In genomic region chr8:73161994-73162393, GRCm38 (mm10) we compare ENCODE assay signal across 10 mouse cellular contexts.
A peak's percentile ranks its signal among the peaks of the same experiment; 100 is the strongest.
DNase-seq lines count a peak whose midpoint lies in the region; ATAC-seq lines count a peak whose summit lies in the region.
"Had no signal": no experiment of that assay in that cellular context is flagged by ENCODE, and none has a peak within 500 bp of the region (broad histone marks: within the 10 kb centered on the region; RNA-seq: fewer than 3 reads in every experiment).

No protein-coding gene starts in this region.

- DNase-seq in heart, postnatal 25 days (ENCODE audit: low spot score): no peak
- peak; percentile 4 for DNase-seq in lung, postnatal 14 days
- DNase-seq in yolk sac, embryonic 10.5 days (ENCODE audit: low spot score): no peak
- DNase-seq: layer of hippocampus, adult 9-11 months had no signal

- no peaks in the 10 kb centered on the region for H3K9me3 ChIP-seq in heart, embryonic 15.5 days (replicated peaks)
- H3K9me3 ChIP-seq in megakaryocyte, embryonic 14.5 days: no peaks in the 10 kb centered on the region
- H3K9me3 ChIP-seq: neural tube, embryonic 12.5 days had no signal

- H3K9ac ChIP-seq in heart, embryonic 15.5 days: no peak overlapping the region
- H3K9ac ChIP-seq: liver, embryonic 14.5 days; neural tube, embryonic 12.5 days had no signal

- WGBS in heart, embryonic 15.5 days: 63% methylated on average over 3 of the region's 3 CpGs

- H3K36me3 ChIP-seq in heart, embryonic 15.5 days: no peaks in the 10 kb centered on the region
- no peaks in the 10 kb centered on the region for H3K36me3 ChIP-seq in megakaryocyte, embryonic 14.5 days (replicated peaks; ENCODE audit: low read length)
- H3K36me3 ChIP-seq: neural tube, embryonic 12.5 days had no signal

- intact Hi-C loops in heart, postnatal 25 days (cut with DNase I): no loop called here

- H3K27me3 ChIP-seq in heart, embryonic 15.5 days: no peaks in the 10 kb centered on the region
- H3K27me3 ChIP-seq in megakaryocyte, embryonic 14.5 days (replicated peaks): no peaks in the 10 kb centered on the region
- H3K27me3 ChIP-seq: neural tube, embryonic 12.5 days had no signal

- no peak overlapping the region for H3K4me2 ChIP-seq in heart, embryonic 15.5 days
- H3K4me2 ChIP-seq: neural tube, embryonic 12.5 days had no signal

- ATAC-seq in heart, embryonic 15.5 days (replicated peaks; ENCODE audit: insufficient number of reproducible peaks, insufficient read depth, low FRiP score, low read depth): 0 out of 2 replicates have a peak, but pooled peaks have one; percentile 35
- no peak for ATAC-seq in megakaryocyte, adult 5-6 weeks (ENCODE audit: poor library complexity, severe bottlenecking)
- peak; percentile 36 for ATAC-seq in common myeloid progenitor, adult 5-6 weeks (replicated peaks; ENCODE audit: low read depth, poor library complexity, severe bottlenecking)

- no peak overlapping the region for H3K27ac ChIP-seq in heart, embryonic 15.5 days
- H3K27ac ChIP-seq: liver, embryonic 14.5 days; neural tube, embryonic 12.5 days had no signal

- no peak overlapping the region for H3K4me3 ChIP-seq in heart, embryonic 15.5 days
- H3K4me3 ChIP-seq in megakaryocyte, embryonic 14.5 days (replicated peaks): peak overlapping the region; percentile 0
- H3K4me3 ChIP-seq: neural tube, embryonic 12.5 days had no signal

- peaks cover 12% of the 10 kb centered on the region for H3K4me1 ChIP-seq in heart, embryonic 15.5 days (replicated peaks)
- H3K4me1 ChIP-seq in megakaryocyte, embryonic 14.5 days: peaks cover 12% of the 10 kb centered on the region
- H3K4me1 ChIP-seq: neural tube, embryonic 12.5 days had no signal
